Mouse (Mus musculus) limb, embryonic 13.5 days (tissue): ENCODE measurements at regions not wholly inside any gene's neighbourhood (a gene's known extent, or its start where the extent isn't known, plus 50 kb on each side); places are given as distances from the start of the nearest gene placed in this dataset.

Experiments used
- ATAC-seq: fragments of 200-750 bp; cut with Nextera tagmentation; 2 replicates; pipeline ENCODE4 v1.8.0; 2017; ENCODE audit warnings: low read depth, moderate number of reproducible peaks, moderate TSS enrichment; ENCODE audit not compliant: low FRiP score
- H3K27ac ChIP-seq: fragments of 300-500 bp; sonication (generic); 2 replicates; pipeline ENCODE4 v1.5.1; 2015; ENCODE audit warnings: inconsistent platforms, mild to moderate bottlenecking, moderate library complexity
- H3K27me3 ChIP-seq: fragments of 300-500 bp; sonication (generic); 2 replicates; pipeline ENCODE4 v1.6.1; 2015; ENCODE audit warnings: mild to moderate bottlenecking, inconsistent platforms
- H3K36me3 ChIP-seq: fragments of 300-500 bp; sonication (generic); 2 replicates; pipeline ENCODE4 v1.6.1; 2015; ENCODE audit warnings: inconsistent platforms, mild to moderate bottlenecking, moderate library complexity
- H3K4me1 ChIP-seq: fragments of 300-500 bp; sonication (generic); 2 replicates; pipeline ENCODE4 v1.6.1; 2015; ENCODE audit warnings: inconsistent platforms
- H3K4me2 ChIP-seq: fragments of 300-500 bp; sonication (generic); replicated peaks from 2 replicates; pipeline ENCODE4 v1.6.1; 2015; ENCODE audit warnings: inconsistent platforms, mild to moderate bottlenecking, moderate library complexity
- H3K4me3 ChIP-seq: fragments of 300-500 bp; sonication (generic); 2 replicates; pipeline ENCODE4 v1.5.1; 2015; ENCODE audit warnings: moderate library complexity, mild to moderate bottlenecking, inconsistent platforms
- H3K9ac ChIP-seq: fragments of 300-500 bp; sonication (generic); 2 replicates; pipeline ENCODE4 v1.6.1; 2015; ENCODE audit warnings: mild to moderate bottlenecking, inconsistent platforms
- H3K9me3 ChIP-seq: fragments of 300-500 bp; sonication (generic); 2 replicates; pipeline ENCODE4 v1.6.1; 2016; ENCODE audit warnings: inconsistent platforms
- WGBS: fragments of 180-500 bp; shearing (Covaris S2); methylation state at CpG from one replicate; pipeline ENCODE4 v1.1.7; 2015; 5-methylcytosine and 5-hydroxymethylcytosine counted together

GRCm38 (mm10) chr7:70748884-70749283 is 382.3 kb upstream of the Nr2f2 start:
- Histone ChIP-seq H3K27me3 (peaks cover 7% of the 10 kb centered on the region; the same call in 1 of the 2 replicates), H3K36me3 (no peaks in the 10 kb centered on the region), H3K4me3 (no peak overlapping the region), H3K4me2 (no peak overlapping the region), H3K9ac (no peak overlapping the region), H3K27ac (no peak overlapping the region), H3K4me1 (peaks cover 30% of the 10 kb centered on the region), H3K9me3 (no peaks in the 10 kb centered on the region)
- 22% methylated on average over 3 of the region's 3 CpGs for WGBS
- ATAC-seq, result no peak

GRCm38 (mm10) chr7:70748345-70748744 is 381.8 kb upstream of the Nr2f2 start:
- peak; percentile 61; the same call in 1 of the 2 replicates for ATAC-seq
- Histone ChIP-seq H3K4me2 (0 out of 2 replicates have a peak overlapping the region, but pooled peaks have one; percentile 9), H3K27me3 (peaks cover 11% of the 10 kb centered on the region; the same call in 1 of the 2 replicates), H3K9me3 (no peaks in the 10 kb centered on the region), H3K9ac (no peak overlapping the region), H3K4me3 (no peak overlapping the region), H3K27ac (no peak overlapping the region), H3K4me1 (peaks cover 34% of the 10 kb centered on the region), H3K36me3 (no peaks in the 10 kb centered on the region)
- 18% methylated on average over 8 of the region's 8 CpGs for whole genome bisulfite sequencing

- H3K4me3 ChIP-seq, result peak overlapping the region; percentile 0; the same call in 1 of the 2 replicates
- peak overlapping the region; percentile 48 for H3K4me2 ChIP-seq
- H3K4me1 ChIP-seq, result peaks cover 33% of the 10 kb centered on the region
- peaks cover 11% of the 10 kb centered on the region; the same call in 1 of the 2 replicates for H3K27me3 ChIP-seq
- no peaks in the 10 kb centered on the region for H3K36me3 ChIP-seq
- H3K9ac ChIP-seq, result no peak overlapping the region
- no peak for ATAC-seq
- 14% methylated on average over 18 of the region's 18 CpGs for WGBS
- H3K27ac ChIP-seq, result no peak overlapping the region; the same call in 1 of the 2 replicates
- H3K9me3 ChIP-seq, result no peaks in the 10 kb centered on the region
Measured at GRCm38 (mm10) chr7:70744296-70744695, 377.8 kb upstream of the Nr2f2 start.

GRCm38 (mm10) chr7:70735591-70735990 is 369.1 kb upstream of the Nr2f2 start:
- no peak overlapping the region for H3K9ac ChIP-seq
- H3K36me3 ChIP-seq, result no peaks in the 10 kb centered on the region
- 92% methylated on average over 2 of the region's 2 CpGs for WGBS
- no peak overlapping the region for H3K27ac ChIP-seq
- H3K4me1 ChIP-seq, result no peaks in the 10 kb centered on the region
- no peaks in the 10 kb centered on the region; the same call in 1 of the 2 replicates for H3K9me3 ChIP-seq
- no peak overlapping the region for H3K4me2 ChIP-seq
- H3K27me3 ChIP-seq, result no peaks in the 10 kb centered on the region
- no peak overlapping the region for H3K4me3 ChIP-seq
- ATAC-seq, result no peak

- H3K9me3 ChIP-seq, result no peaks in the 10 kb centered on the region; the same call in 1 of the 2 replicates
- H3K4me1 ChIP-seq, result no peaks in the 10 kb centered on the region
- no peak for ATAC-seq
- H3K9ac ChIP-seq, result no peak overlapping the region
- no peak overlapping the region for H3K27ac ChIP-seq
- H3K4me2 ChIP-seq, result no peak overlapping the region
- no peak overlapping the region for H3K4me3 ChIP-seq
- no peaks in the 10 kb centered on the region for H3K27me3 ChIP-seq
- H3K36me3 ChIP-seq, result no peaks in the 10 kb centered on the region
Measured at GRCm38 (mm10) chr7:70733501-70733900, 367.0 kb upstream of the Nr2f2 start.

- H3K4me2 ChIP-seq, result no peak overlapping the region
- no peak overlapping the region for H3K27ac ChIP-seq
- no peaks in the 10 kb centered on the region for H3K27me3 ChIP-seq
- H3K9ac ChIP-seq, result no peak overlapping the region
- no peaks in the 10 kb centered on the region for H3K4me1 ChIP-seq
- H3K4me3 ChIP-seq, result no peak overlapping the region
- ATAC-seq, result no peak
- WGBS, result 82% methylated on average over 8 of the region's 8 CpGs
- no peaks in the 10 kb centered on the region for H3K36me3 ChIP-seq
- no peaks in the 10 kb centered on the region for H3K9me3 ChIP-seq
Measured at GRCm38 (mm10) chr7:70729896-70730295, 363.4 kb upstream of the Nr2f2 start.

- H3K36me3 ChIP-seq, result no peaks in the 10 kb centered on the region
- H3K9ac ChIP-seq, result no peak overlapping the region
- no peak overlapping the region for H3K27ac ChIP-seq
- no peak for ATAC-seq
- H3K4me3 ChIP-seq, result no peak overlapping the region
- 67% methylated on average over 18 of the region's 18 CpGs for WGBS
- H3K9me3 ChIP-seq, result no peaks in the 10 kb centered on the region
- H3K4me2 ChIP-seq, result no peak overlapping the region
- H3K4me1 ChIP-seq, result no peaks in the 10 kb centered on the region
- no peaks in the 10 kb centered on the region for H3K27me3 ChIP-seq
Measured at GRCm38 (mm10) chr7:70718149-70718765, 351.7 kb upstream of the Nr2f2 start.

- no peak overlapping the region for H3K4me2 ChIP-seq
- no peaks in the 10 kb centered on the region for H3K36me3 ChIP-seq
- 87% methylated on average over 3 of the region's 3 CpGs for WGBS
- H3K4me1 ChIP-seq, result no peaks in the 10 kb centered on the region
- no peak overlapping the region for H3K27ac ChIP-seq
- H3K4me3 ChIP-seq, result no peak overlapping the region
- H3K9me3 ChIP-seq, result no peaks in the 10 kb centered on the region
- no peaks in the 10 kb centered on the region for H3K27me3 ChIP-seq
- ATAC-seq, result no peak
- H3K9ac ChIP-seq, result no peak overlapping the region
Measured at GRCm38 (mm10) chr7:70717608-70718007, 351.1 kb upstream of the Nr2f2 start.

GRCm38 (mm10) chr7:70716811-70717458 is 350.4 kb upstream of the Nr2f2 start:
- Histone ChIP-seq H3K4me2 (no peak overlapping the region), H3K4me3 (no peak overlapping the region), H3K36me3 (no peaks in the 10 kb centered on the region), H3K9ac (no peak overlapping the region), H3K9me3 (no peaks in the 10 kb centered on the region), H3K27me3 (no peaks in the 10 kb centered on the region), H3K4me1 (no peaks in the 10 kb centered on the region), H3K27ac (no peak overlapping the region)
- 78% methylated on average over 4 of the region's 4 CpGs for WGBS
- ATAC-seq, result no peak

GRCm38 (mm10) chr7:70712141-70712540 is 345.6 kb upstream of the Nr2f2 start:
- ATAC-seq, result no peak
- Histone ChIP-seq H3K4me1 (no peaks in the 10 kb centered on the region), H3K27ac (no peak overlapping the region), H3K9me3 (no peaks in the 10 kb centered on the region), H3K4me2 (no peak overlapping the region), H3K9ac (no peak overlapping the region), H3K36me3 (no peaks in the 10 kb centered on the region), H3K4me3 (no peak overlapping the region), H3K27me3 (no peaks in the 10 kb centered on the region)
- WGBS, result 81% methylated on average over 6 of the region's 6 CpGs

GRCm38 (mm10) chr7:70706281-70706680 is 339.7 kb upstream of the Nr2f2 start:
- no peak for ATAC-seq
- H3K9me3 ChIP-seq, result no peaks in the 10 kb centered on the region
- peaks cover 6% of the 10 kb centered on the region; the same call in 1 of the 2 replicates for H3K4me1 ChIP-seq
- 28% methylated on average over 9 of the region's 9 CpGs for WGBS
- H3K4me2 ChIP-seq, result 0 out of 2 replicates have a peak overlapping the region, but pooled peaks have one; percentile 7
- peaks cover 3% of the 10 kb centered on the region; the same call in 1 of the 2 replicates for H3K27me3 ChIP-seq
- no peak overlapping the region for H3K9ac ChIP-seq
- H3K36me3 ChIP-seq, result no peaks in the 10 kb centered on the region
- H3K4me3 ChIP-seq, result no peak overlapping the region
- H3K27ac ChIP-seq, result no peak overlapping the region; the same call in 1 of the 2 replicates

- Histone ChIP-seq H3K9ac (no peak overlapping the region), H3K4me3 (no peak overlapping the region), H3K27ac (no peak overlapping the region), H3K4me2 (no peak overlapping the region), H3K36me3 (no peaks in the 10 kb centered on the region), H3K9me3 (no peaks in the 10 kb centered on the region), H3K27me3 (peaks cover 3% of the 10 kb centered on the region; the same call in 1 of the 2 replicates), H3K4me1 (peaks cover 10% of the 10 kb centered on the region; the same call in 1 of the 2 replicates)
- ATAC-seq, result no peak
- WGBS, result 84% methylated on average over 1 of the region's 1 CpGs
Measured at GRCm38 (mm10) chr7:70703784-70704183, 337.2 kb upstream of the Nr2f2 start.
